Mouse (Mus musculus): ENCODE measurements around the gene Heyl. TPM values are rescaled to one million over a fixed set of nuclear protein-coding genes. Genes with fewer than 3 reads are reported as not detected.

Heyl gene
- polyA plus RNA-seq, 1 experiment = not detected

DNA sequence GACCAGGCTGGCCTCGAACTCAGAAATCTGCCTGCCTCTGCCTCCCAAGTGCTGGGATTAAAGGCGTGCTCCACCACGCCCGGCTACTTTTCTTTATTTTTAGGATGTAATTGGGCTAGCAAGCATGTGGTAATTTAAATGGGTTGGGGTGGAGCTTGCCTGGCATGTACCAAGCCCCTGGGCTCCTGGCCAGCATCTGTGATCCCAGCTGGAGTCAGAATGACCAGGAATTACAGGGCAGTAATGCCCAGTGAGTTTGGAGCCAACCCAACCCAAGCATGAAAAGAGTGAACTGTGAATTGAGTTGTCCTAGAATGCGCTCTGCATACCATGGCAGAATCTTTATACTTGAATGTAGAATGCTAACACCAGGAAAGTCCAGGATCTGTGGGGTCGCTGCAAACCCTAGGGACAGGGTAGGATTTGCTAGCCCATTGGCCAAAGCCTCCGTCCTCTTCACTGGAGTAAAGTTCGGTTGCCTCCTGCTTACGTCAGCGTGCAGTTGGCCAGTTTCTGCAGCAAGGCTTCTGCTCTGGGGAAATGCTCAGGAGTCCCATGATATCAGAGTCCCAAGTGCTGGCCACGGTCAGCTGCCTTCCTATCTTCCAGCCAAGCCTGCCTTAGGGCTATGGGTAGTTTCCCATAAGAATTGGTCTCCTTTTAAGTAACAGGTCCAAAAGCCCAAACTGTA lies 65.8 kb downstream of the Heyl start:
- TF ChIP-seq GATA1 (IDR thresholded peaks at IDR 0.05; ENCODE audit: low read length) (no peak), TAL1 (IDR thresholded peaks at IDR 0.05; ENCODE audit: low read length) (no peak)
- Histone ChIP-seq H3K4me1 (ENCODE audit: control insufficient read depth) (peaks cover 22% of the 10 kb centered on the region), H3K27me3 (ENCODE audit: control insufficient read depth) (no peaks in the 10 kb centered on the region), H3K9me3 (ENCODE audit: control insufficient read depth, low read length) (peaks cover 14% of the 10 kb centered on the region), H3K36me3 (ENCODE audit: control insufficient read depth) (peaks cover 100% of the 10 kb centered on the region), H3K4me3 (replicated peaks) (no peak overlapping the region)

Other genes with a start within 250 kb of the Heyl start
- gene Mycl, start 237.9 kb upstream of the Heyl start, polyA plus RNA-seq (2012) = 0.02 TPM in 1 of 2 replicates, not detected in the other
- gene Trit1, start 217.0 kb upstream of the Heyl start, polyA plus RNA-seq (2012) = 0.04 TPM in 1 of 2 replicates, not detected in the other
- gene Bmp8b, start 128.4 kb upstream of the Heyl start, polyA plus RNA-seq (2012) = not detected in 2 replicates
- not detected in 2 replicates for gene Oxct2b, start 117.3 kb upstream of the Heyl start, polyA plus RNA-seq (2012)
- gene Ppie, start 93.6 kb upstream of the Heyl start, polyA plus RNA-seq (2012) = 0.44 and 0.53 TPM in 2 replicates
- not detected in 2 replicates for gene Hpcal4, start 50.3 kb upstream of the Heyl start, polyA plus RNA-seq (2012)
- not detected in 2 replicates for gene Nt5c1a, start 32.1 kb upstream of the Heyl start, polyA plus RNA-seq (2012)
- gene Pabpc4, start 28.8 kb downstream of the Heyl start, polyA plus RNA-seq (2012) = 693 and 748 TPM in 2 replicates
- not detected in 2 replicates for gene Oxct2a, start 90.1 kb downstream of the Heyl start, polyA plus RNA-seq (2012)
- gene Bmp8a, start 109.7 kb downstream of the Heyl start, polyA plus RNA-seq (2012) = not detected in 2 replicates

Data from erythroblast, embryonic 14.5 days (primary cell).